In the genomic region with DNA sequence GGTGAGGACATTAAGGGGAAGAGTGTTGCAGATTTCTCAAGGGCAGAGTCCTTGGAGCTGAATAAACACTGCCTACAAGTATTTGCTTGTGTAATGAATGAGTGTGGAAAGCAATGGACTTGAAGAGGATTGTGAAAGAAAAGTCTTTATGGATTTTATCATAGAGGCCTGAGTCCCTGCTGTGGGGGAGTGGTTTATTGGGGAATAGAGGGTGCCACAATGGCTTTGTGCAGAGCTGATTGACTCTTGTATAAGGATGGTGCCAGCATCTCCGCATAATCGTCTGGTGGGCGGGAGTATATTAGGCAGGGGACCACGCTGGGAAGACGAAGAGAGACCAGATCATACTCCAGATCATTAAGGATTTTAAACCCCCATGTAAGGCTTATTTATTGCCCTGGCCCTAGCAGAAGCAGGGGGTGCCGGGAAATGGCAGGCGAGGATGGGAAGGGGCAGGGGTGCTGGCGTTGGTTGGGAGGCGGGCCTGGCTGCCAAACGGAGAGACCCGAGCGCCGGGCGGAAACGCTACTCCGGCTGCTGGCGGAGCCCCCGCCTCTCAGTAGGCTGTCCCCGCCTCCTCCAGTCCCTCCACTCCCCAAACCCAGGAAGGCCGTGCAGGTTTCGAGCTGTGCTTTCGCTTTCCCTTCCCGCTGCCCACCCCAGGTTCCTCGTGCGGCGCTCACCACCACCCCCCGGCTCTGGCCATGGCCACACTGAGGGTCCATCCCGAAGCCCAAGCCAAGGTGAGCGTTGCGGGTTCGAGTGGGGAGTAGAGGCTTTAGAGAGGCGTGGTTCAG, we compare ENCODE assay signal across 8 mouse cellular contexts. TPM values are rescaled to one million over a fixed set of nuclear protein-coding genes. Genes with fewer than 3 reads are reported as not detected.
A peak's percentile ranks its signal among the peaks of the same experiment; 100 is the strongest.
DNase-seq lines count a peak whose midpoint lies in the region; ATAC-seq and TF ChIP-seq lines count a peak whose summit lies in the region.

A gene (plus strand): TSS at position 253 of the 797 bp plus-strand sequence.

- H3K36me3 ChIP-seq in forebrain, embryonic 13.5 days (ENCODE audit: poor library complexity, severe bottlenecking) = peaks cover 25% of the 10 kb centered on the region
- H3K36me3 ChIP-seq in heart, postnatal 0 days (replicated peaks; ENCODE audit: control insufficient read depth, insufficient read depth, low read length) = peaks cover 27% of the 10 kb centered on the region
- peaks cover 21% of the 10 kb centered on the region for H3K36me3 ChIP-seq in neural tube, embryonic 15.5 days

- peak within 1 kb of the TSS; percentile 76 for H3K27ac ChIP-seq in brown adipose tissue, adult 24 weeks (replicated peaks; ENCODE audit: low read depth, low read length)
- H3K27ac ChIP-seq in forebrain, embryonic 13.5 days = peak within 1 kb of the TSS; percentile 87
- H3K27ac ChIP-seq in heart, postnatal 0 days (ENCODE audit: low read depth) = peak within 1 kb of the TSS; percentile 90
- peak within 1 kb of the TSS; percentile 89 for H3K27ac ChIP-seq in neural tube, embryonic 15.5 days (replicated peaks)

- no peaks in the 10 kb centered on the region for H3K27me3 ChIP-seq in forebrain, embryonic 13.5 days
- no peaks in the 10 kb centered on the region for H3K27me3 ChIP-seq in heart, postnatal 0 days (ENCODE audit: control insufficient read depth, insufficient read depth, low read length)
- H3K27me3 ChIP-seq in neural tube, embryonic 15.5 days (replicated peaks) = no peaks in the 10 kb centered on the region

- H3K9me3 ChIP-seq in forebrain, embryonic 13.5 days (replicated peaks) = no peaks in the 10 kb centered on the region
- H3K9me3 ChIP-seq in heart, postnatal 0 days (replicated peaks; ENCODE audit: control insufficient read depth, low read length) = no peaks in the 10 kb centered on the region
- no peaks in the 10 kb centered on the region for H3K9me3 ChIP-seq in neural tube, embryonic 15.5 days (replicated peaks)

- H3K4me3 ChIP-seq in brown adipose tissue, adult 24 weeks (ENCODE audit: insufficient read depth, low read depth, low read length) = peak within 1 kb of the TSS; percentile 87
- H3K4me3 ChIP-seq in forebrain, embryonic 13.5 days = peak within 1 kb of the TSS; percentile 64
- peak within 1 kb of the TSS; percentile 81 for H3K4me3 ChIP-seq in heart, postnatal 0 days (ENCODE audit: low read depth, low read length)
- H3K4me3 ChIP-seq in neural tube, embryonic 15.5 days (replicated peaks) = peak within 1 kb of the TSS; percentile 74

- DNase-seq in CD8-positive naive resting alpha-beta T cell, adult 2 months (ENCODE audit: low read depth in 2 of 2, low spot score in 2 of 2) = peak; percentile 70 to 71
- DNase-seq in heart, postnatal 0 days (ENCODE audit: low spot score) = peak; percentile 94
- DNase-seq in kidney, postnatal 4 days = peak; percentile 87 to 91
- DNase-seq in lung, adult 18-20 months = peak; percentile 90 to 91
- peak; percentile 82 for DNase-seq in testis, postnatal 14 days (ENCODE audit: low spot score)

- no peak for TF ChIP-seq EP300 in heart, postnatal 0 days (IDR thresholded peaks at IDR 0.05; ENCODE audit: low read depth)

- H3K4me1 ChIP-seq in brown adipose tissue, adult 24 weeks (ENCODE audit: control insufficient read depth, insufficient read depth, insufficient read length, low read length) = no peaks in the 10 kb centered on the region
- H3K4me1 ChIP-seq in forebrain, embryonic 13.5 days = peaks cover 14% of the 10 kb centered on the region
- peaks cover 20% of the 10 kb centered on the region; the same call in 1 of the 2 replicates for H3K4me1 ChIP-seq in heart, postnatal 0 days (ENCODE audit: control insufficient read depth, insufficient read depth)
- peaks cover 18% of the 10 kb centered on the region for H3K4me1 ChIP-seq in neural tube, embryonic 15.5 days

- ATAC-seq in forebrain, embryonic 13.5 days = peak; percentile 95
- ATAC-seq in heart, postnatal 0 days (ENCODE audit: insufficient read depth, low read depth) = peak; percentile 74
- ATAC-seq in neural tube, embryonic 15.5 days (ENCODE audit: low FRiP score) = peak; percentile 92

- TF ChIP-seq CTCF in heart, postnatal 0 days (IDR thresholded peaks at IDR 0.05; ENCODE audit: low read depth) = no peak

- H3K4me2 ChIP-seq in forebrain, embryonic 13.5 days = peak within 1 kb of the TSS; percentile 89
- H3K4me2 ChIP-seq in heart, postnatal 0 days (ENCODE audit: low read depth, low read length) = peak within 1 kb of the TSS; percentile 82
- H3K4me2 ChIP-seq in neural tube, embryonic 15.5 days = peak within 1 kb of the TSS; percentile 91

- H3K9ac ChIP-seq in forebrain, embryonic 13.5 days = peak within 1 kb of the TSS; percentile 84
- H3K9ac ChIP-seq in heart, postnatal 0 days (replicated peaks; ENCODE audit: low read depth, low read length) = peak within 1 kb of the TSS; percentile 81
- peak within 1 kb of the TSS; percentile 87 for H3K9ac ChIP-seq in neural tube, embryonic 15.5 days (replicated peaks)

- WGBS in forebrain, embryonic 13.5 days = 1% methylated on average over 32 of the region's 32 CpGs
- WGBS in heart, postnatal 0 days = under 1% methylated on average over 24 of the region's 32 CpGs
- under 1% methylated on average over 32 of the region's 32 CpGs for WGBS in neural tube, embryonic 15.5 days

RNA-seq across cellular contexts. Expression of the gene that starts here (rescaled TPM):
- 191 and 217 TPM in 2 replicates for polyA plus RNA-seq in brown adipose tissue, adult 24 weeks (2012; ENCODE audit: insufficient read depth, insufficient read length, missing spikeins)
- polyA plus RNA-seq in forebrain, embryonic 13.5 days (2015; fragmentation: Nextera tagmentation; extraction: Ambion mirVana) = 154 and 156 TPM in 2 replicates
- total RNA-seq in heart, postnatal 0 days (2014; rRNA removed; ENCODE audit: low replicate concordance) = 145 and 181 TPM in 2 replicates
- 250 and 254 TPM in 2 replicates for polyA plus RNA-seq in heart, postnatal 0 days (2015; fragmentation: Nextera tagmentation; extraction: Ambion mirVana)
- 214 and 228 TPM in 2 replicates for polyA plus RNA-seq in neural tube, embryonic 15.5 days (2015; fragmentation: Nextera tagmentation; extraction: Ambion mirVana)

Comparison
In these comparisons a context has a peak if more than half of its experiments do, and no peak if none do; other contexts are left out.
1. Peak in every context shown above with its lines: DNase-seq, ATAC-seq, H3K4me3 ChIP-seq and H3K27ac ChIP-seq.